ENCODE assay signal across 10 mouse cellular contexts in the genomic region with DNA sequence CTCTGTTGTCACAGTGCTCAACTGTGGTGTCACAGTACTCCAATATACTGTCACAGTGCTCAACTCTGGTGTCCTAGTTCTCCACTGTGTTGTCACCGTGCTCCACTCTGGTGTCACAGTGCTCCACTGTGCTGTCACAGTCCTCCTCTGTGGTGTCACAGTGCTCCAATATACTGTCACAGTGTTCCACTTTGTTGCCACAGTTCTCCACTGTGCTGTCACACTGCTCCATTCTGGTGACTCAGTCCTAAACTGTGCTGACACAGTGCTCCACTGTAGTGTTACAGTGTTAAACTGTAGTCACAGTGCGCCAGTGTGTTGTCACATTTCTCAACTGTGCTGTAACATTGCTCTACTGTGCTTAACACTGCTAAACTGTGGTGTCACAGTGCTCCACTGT.
DNase-seq lines count a peak whose midpoint lies in the region; ATAC-seq and TF ChIP-seq lines count a peak whose summit lies in the region.
"Had no signal": no experiment of that assay in that cellular context is flagged by ENCODE, and none has a peak within 500 bp of the region (broad histone marks: within the 10 kb centered on the region; RNA-seq: fewer than 3 reads in every experiment).

No protein-coding gene starts in this region.

- no peak overlapping the region for H3K4me3 ChIP-seq in embryonic facial prominence, embryonic 11.5 days (ENCODE audit: low read depth, low read length)
- no peak overlapping the region for H3K4me3 ChIP-seq in embryonic facial prominence, embryonic 10.5 days
- H3K4me3 ChIP-seq in lung, embryonic 16.5 days (ENCODE audit: low read length) = no peak overlapping the region
- no peak overlapping the region for H3K4me3 ChIP-seq in limb, embryonic 14.5 days (replicated peaks; ENCODE audit: low read length)
- no peak overlapping the region for H3K4me3 ChIP-seq in neural tube, embryonic 15.5 days (replicated peaks)

- no peak overlapping the region for H3K9ac ChIP-seq in embryonic facial prominence, embryonic 11.5 days (replicated peaks; ENCODE audit: low read length)
- H3K9ac ChIP-seq in lung, embryonic 16.5 days (ENCODE audit: low read length) = no peak overlapping the region
- H3K9ac ChIP-seq in limb, embryonic 14.5 days (ENCODE audit: low read depth, low read length, severe bottlenecking) = no peak overlapping the region
- H3K9ac ChIP-seq in neural tube, embryonic 15.5 days (replicated peaks) = no peak overlapping the region

- H3K27me3 ChIP-seq in embryonic facial prominence, embryonic 11.5 days (ENCODE audit: control insufficient read depth, insufficient read depth, low read length) = no peaks in the 10 kb centered on the region
- H3K27me3 ChIP-seq in embryonic facial prominence, embryonic 10.5 days (replicated peaks; ENCODE audit: low read depth, poor library complexity, severe bottlenecking) = no peaks in the 10 kb centered on the region
- H3K27me3 ChIP-seq in lung, embryonic 16.5 days (ENCODE audit: control insufficient read depth, insufficient read depth, low read depth, low read length) = no peaks in the 10 kb centered on the region
- H3K27me3 ChIP-seq in limb, embryonic 14.5 days (ENCODE audit: control insufficient read depth, insufficient read depth, low read length) = no peaks in the 10 kb centered on the region
- H3K27me3 ChIP-seq in neural tube, embryonic 15.5 days (replicated peaks) = no peaks in the 10 kb centered on the region

- DNase-seq in embryonic facial prominence, embryonic 11.5 days (ENCODE audit: low spot score) = no peak
- DNase-seq in embryonic facial prominence, embryonic 10.5 days (ENCODE audit: low spot score) = no peak
- no peak for DNase-seq in lung, adult 18-20 months
- no peak for DNase-seq in limb, embryonic 14.5 days (ENCODE audit: low spot score)
- DNase-seq in left cerebral cortex, postnatal 14 days (ENCODE audit: low spot score in 2 of 2) = no peak
- no peak for DNase-seq in retina, postnatal 1 day
- DNase-seq: kidney, adult 8-10 months; lung, adult 2 months had no signal

- ATAC-seq in embryonic facial prominence, embryonic 11.5 days (replicated peaks; ENCODE audit: insufficient number of reproducible peaks, low FRiP score, low TSS enrichment, low read depth) = peak; percentile 36; the same call in 1 of the 2 replicates
- peak; percentile 21 for ATAC-seq in lung, embryonic 16.5 days (ENCODE audit: low read depth)
- peak; percentile 27; the same call in 1 of the 2 replicates for ATAC-seq in limb, embryonic 14.5 days (ENCODE audit: low FRiP score, low read depth)
- peak; percentile 46; the same call in 1 of the 2 replicates for ATAC-seq in neural tube, embryonic 15.5 days (ENCODE audit: low FRiP score)

- H3K36me3 ChIP-seq in embryonic facial prominence, embryonic 11.5 days (replicated peaks; ENCODE audit: control insufficient read depth, insufficient read depth, low read depth, low read length) = no peaks in the 10 kb centered on the region
- no peaks in the 10 kb centered on the region for H3K36me3 ChIP-seq in embryonic facial prominence, embryonic 10.5 days (replicated peaks)
- H3K36me3 ChIP-seq in lung, embryonic 16.5 days (ENCODE audit: control insufficient read depth, insufficient read depth, low read length) = no peaks in the 10 kb centered on the region
- no peaks in the 10 kb centered on the region for H3K36me3 ChIP-seq in limb, embryonic 14.5 days (ENCODE audit: control insufficient read depth, insufficient read depth, low read length)
- no peaks in the 10 kb centered on the region for H3K36me3 ChIP-seq in neural tube, embryonic 15.5 days

- H3K4me2 ChIP-seq in embryonic facial prominence, embryonic 11.5 days (ENCODE audit: low read depth, low read length) = no peak overlapping the region
- no peak overlapping the region for H3K4me2 ChIP-seq in lung, embryonic 16.5 days (ENCODE audit: low read depth, low read length)
- no peak overlapping the region for H3K4me2 ChIP-seq in limb, embryonic 14.5 days (replicated peaks; ENCODE audit: low read depth, low read length, severe bottlenecking)
- H3K4me2 ChIP-seq in neural tube, embryonic 15.5 days = no peak overlapping the region

- intact Hi-C loops in left cerebral cortex, postnatal 14 days (cut with DNase I) = no loop called here

- peaks cover 58% of the 10 kb centered on the region for H3K9me3 ChIP-seq in embryonic facial prominence, embryonic 11.5 days (replicated peaks; ENCODE audit: control insufficient read depth, low read length)
- H3K9me3 ChIP-seq in embryonic facial prominence, embryonic 10.5 days = peaks cover 77% of the 10 kb centered on the region
- H3K9me3 ChIP-seq in lung, embryonic 16.5 days (ENCODE audit: control insufficient read depth, low read length) = peaks cover 51% of the 10 kb centered on the region
- peaks cover 64% of the 10 kb centered on the region for H3K9me3 ChIP-seq in limb, embryonic 14.5 days (ENCODE audit: control insufficient read depth, low read length)
- peaks cover 68% of the 10 kb centered on the region for H3K9me3 ChIP-seq in neural tube, embryonic 15.5 days (replicated peaks)

- no peak overlapping the region for H3K27ac ChIP-seq in embryonic facial prominence, embryonic 11.5 days (replicated peaks; ENCODE audit: low read depth, low read length)
- H3K27ac ChIP-seq in embryonic facial prominence, embryonic 10.5 days (replicated peaks) = no peak overlapping the region
- no peak overlapping the region for H3K27ac ChIP-seq in lung, embryonic 16.5 days (ENCODE audit: low read length)
- H3K27ac ChIP-seq in limb, embryonic 14.5 days (replicated peaks; ENCODE audit: low read depth, low read length) = no peak overlapping the region
- no peak overlapping the region for H3K27ac ChIP-seq in neural tube, embryonic 15.5 days (replicated peaks)

- no peak for TF ChIP-seq POLR2A in limb, embryonic 14.5 days (IDR thresholded peaks at IDR 0.05; ENCODE audit: borderline replicate concordance, extremely low read depth, insufficient read depth, insufficient read length)

- WGBS in embryonic facial prominence, embryonic 11.5 days = 48% methylated on average over 2 of the region's 2 CpGs
- WGBS in embryonic facial prominence, embryonic 10.5 days = 60% methylated on average over 2 of the region's 2 CpGs
- WGBS in lung, embryonic 16.5 days = 42% methylated on average over 2 of the region's 2 CpGs
- 42% methylated on average over 2 of the region's 2 CpGs for WGBS in limb, embryonic 14.5 days
- WGBS in neural tube, embryonic 15.5 days = 51% methylated on average over 2 of the region's 2 CpGs

- no peaks in the 10 kb centered on the region for H3K4me1 ChIP-seq in embryonic facial prominence, embryonic 11.5 days (ENCODE audit: control insufficient read depth, insufficient read depth, low read length)
- no peaks in the 10 kb centered on the region for H3K4me1 ChIP-seq in embryonic facial prominence, embryonic 10.5 days
- no peaks in the 10 kb centered on the region for H3K4me1 ChIP-seq in lung, embryonic 16.5 days (replicated peaks; ENCODE audit: control insufficient read depth, insufficient read depth, low read length)
- H3K4me1 ChIP-seq in limb, embryonic 14.5 days (ENCODE audit: control insufficient read depth, insufficient read depth, low read length) = no peaks in the 10 kb centered on the region
- no peaks in the 10 kb centered on the region for H3K4me1 ChIP-seq in neural tube, embryonic 15.5 days
